Mouse (Mus musculus): ENCODE data around the gene Hcfc1. TPM values are rescaled to one million over a fixed set of nuclear protein-coding genes. Genes with fewer than 3 reads are reported as not detected.

Hcfc1 gene
- polyA plus RNA-seq, 1 experiment from 2014 or later: 61.1 TPM

DNA sequence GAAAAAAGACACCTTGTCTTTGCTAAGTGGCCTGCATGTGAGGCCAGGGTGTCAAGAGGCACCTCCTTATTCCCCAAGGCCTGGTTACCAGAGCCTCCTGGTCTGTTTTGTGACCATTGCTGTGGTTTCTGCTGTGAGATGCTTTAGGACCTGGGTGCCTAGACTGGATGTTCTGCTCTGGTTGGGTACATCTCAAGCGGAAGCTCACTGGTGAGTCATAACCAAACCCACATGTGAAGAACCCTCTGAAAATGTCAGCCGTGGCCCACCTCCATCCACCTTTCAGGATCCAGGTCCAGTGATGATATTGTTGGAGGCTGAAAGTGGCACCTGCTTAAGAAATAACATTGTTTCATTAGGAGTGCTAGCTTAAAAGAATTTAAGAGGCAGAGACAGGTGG, 10.1 kb upstream of the Hcfc1 start:
- no peaks in the 10 kb centered on the region for H3K9me3 ChIP-seq (replicated peaks; ENCODE audit: control insufficient read depth, low read length)
- no peak for ATAC-seq
- 94% methylated on average over 2 of the region's 2 CpGs for WGBS

DNA sequence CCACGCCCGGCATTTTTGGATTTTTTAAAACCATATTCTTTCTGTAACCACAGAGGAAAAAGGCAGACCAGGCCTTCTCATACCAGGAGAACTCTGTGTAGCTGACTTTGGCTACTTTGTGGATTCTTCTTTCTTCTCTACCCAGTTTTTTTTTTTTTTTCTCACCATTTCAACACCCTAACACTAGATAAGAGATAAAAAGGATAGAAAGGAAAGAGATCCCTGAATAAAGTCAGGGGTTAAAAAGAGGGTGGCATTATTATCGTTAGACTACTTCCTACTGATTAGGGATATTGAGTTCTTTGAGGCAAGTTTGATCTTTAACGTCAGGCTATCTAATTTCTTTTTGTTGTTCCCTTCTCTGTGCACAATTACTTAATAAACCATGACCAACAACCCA, 6.6 kb upstream of the Hcfc1 start:
- Histone ChIP-seq H3K27ac (ENCODE audit: low read depth, low read length) (no peak overlapping the region), H3K27me3 (replicated peaks; ENCODE audit: control insufficient read depth, insufficient read depth, low read length) (no peaks in the 10 kb centered on the region), H3K9me3 (replicated peaks; ENCODE audit: control insufficient read depth, low read length) (no peaks in the 10 kb centered on the region), H3K36me3 (ENCODE audit: control insufficient read depth, insufficient read depth, low read length) (no peaks in the 10 kb centered on the region), H3K4me1 (ENCODE audit: control insufficient read depth, insufficient read depth, low read length) (no peaks in the 10 kb centered on the region), H3K9ac (ENCODE audit: low read length) (no peak overlapping the region), H3K4me3 (ENCODE audit: low read depth, low read length) (no peak overlapping the region), H3K4me2 (ENCODE audit: low read length) (no peak overlapping the region)
- WGBS: 74% methylated on average over 4 of the region's 4 CpGs
- no peak for ATAC-seq
- no peak for DNase-seq (ENCODE audit: low spot score)

More for the DNA sequence above, 10.1 kb upstream of the Hcfc1 start:
- Histone ChIP-seq H3K9ac (ENCODE audit: low read length) (no peak overlapping the region), H3K4me1 (ENCODE audit: control insufficient read depth, insufficient read depth, low read length) (no peaks in the 10 kb centered on the region), H3K4me2 (ENCODE audit: low read length) (no peak overlapping the region), H3K4me3 (ENCODE audit: low read depth, low read length) (no peak overlapping the region), H3K27ac (ENCODE audit: low read depth, low read length) (no peak overlapping the region), H3K27me3 (replicated peaks; ENCODE audit: control insufficient read depth, insufficient read depth, low read length) (no peaks in the 10 kb centered on the region), H3K36me3 (ENCODE audit: control insufficient read depth, insufficient read depth, low read length) (no peaks in the 10 kb centered on the region)
- DNase-seq (ENCODE audit: low spot score): no peak

DNA sequence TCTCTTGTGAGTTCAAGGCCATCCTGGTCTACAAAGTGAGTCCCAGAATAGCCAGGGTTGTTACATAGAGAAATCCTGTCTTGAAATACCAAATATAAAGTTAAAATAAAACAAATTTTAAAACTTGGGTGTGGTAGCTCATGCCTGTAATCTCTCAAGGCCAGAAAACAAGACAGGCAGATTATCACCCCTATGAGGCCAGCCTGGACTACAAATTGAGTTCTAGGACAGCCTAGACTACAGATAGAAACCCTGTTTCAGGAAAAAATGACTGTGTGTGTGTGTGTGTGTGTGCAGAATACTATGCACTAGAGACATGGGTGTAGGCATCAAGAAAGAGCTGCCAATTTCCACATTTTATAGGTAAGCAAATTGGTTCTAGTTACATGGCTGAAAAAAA, 4.6 kb upstream of the Hcfc1 start:
- H3K27ac ChIP-seq (ENCODE audit: low read depth, low read length): no peak overlapping the region
- no peaks in the 10 kb centered on the region for H3K4me1 ChIP-seq (ENCODE audit: control insufficient read depth, insufficient read depth, low read length)
- H3K9ac ChIP-seq (ENCODE audit: low read length): no peak overlapping the region
- H3K4me3 ChIP-seq (ENCODE audit: low read depth, low read length): no peak overlapping the region
- ATAC-seq (no peak), DNase-seq (ENCODE audit: low spot score) (no peak)
- no peak overlapping the region for H3K4me2 ChIP-seq (ENCODE audit: low read length)
- no peaks in the 10 kb centered on the region for H3K27me3 ChIP-seq (replicated peaks; ENCODE audit: control insufficient read depth, insufficient read depth, low read length)
- no peaks in the 10 kb centered on the region for H3K36me3 ChIP-seq (ENCODE audit: control insufficient read depth, insufficient read depth, low read length)
- no peaks in the 10 kb centered on the region for H3K9me3 ChIP-seq (replicated peaks; ENCODE audit: control insufficient read depth, low read length)

DNA sequence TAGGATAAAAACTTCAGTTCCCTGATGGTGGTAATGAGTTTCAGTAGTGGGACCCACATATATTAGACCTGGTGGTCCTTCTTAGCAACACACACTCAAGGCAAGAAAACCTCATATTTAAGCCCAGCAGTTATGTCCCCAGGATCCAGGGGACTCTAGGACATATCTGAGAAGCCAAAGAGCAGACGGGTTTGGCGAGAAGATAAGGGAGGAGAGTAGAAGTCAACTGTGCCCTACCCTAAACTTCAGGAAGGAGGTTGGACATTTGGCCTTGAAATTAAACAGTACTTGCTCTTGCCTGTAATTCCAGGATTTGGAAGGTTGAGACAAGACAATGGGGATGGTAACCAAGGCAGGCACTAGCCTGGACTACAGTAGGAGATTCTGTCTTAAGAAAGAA, 3.6 kb upstream of the Hcfc1 start:
- Histone ChIP-seq H3K36me3 (ENCODE audit: control insufficient read depth, insufficient read depth, low read length) (no peaks in the 10 kb centered on the region), H3K4me1 (ENCODE audit: control insufficient read depth, insufficient read depth, low read length) (no peaks in the 10 kb centered on the region), H3K27ac (ENCODE audit: low read depth, low read length) (no peak overlapping the region), H3K27me3 (replicated peaks; ENCODE audit: control insufficient read depth, insufficient read depth, low read length) (no peaks in the 10 kb centered on the region), H3K4me3 (ENCODE audit: low read depth, low read length) (no peak overlapping the region), H3K4me2 (ENCODE audit: low read length) (no peak overlapping the region), H3K9me3 (replicated peaks; ENCODE audit: control insufficient read depth, low read length) (no peaks in the 10 kb centered on the region), H3K9ac (ENCODE audit: low read length) (no peak overlapping the region)
- WGBS: 94% methylated on average over 2 of the region's 2 CpGs
- no peak for DNase-seq (ENCODE audit: low spot score)
- no peak for ATAC-seq

DNA sequence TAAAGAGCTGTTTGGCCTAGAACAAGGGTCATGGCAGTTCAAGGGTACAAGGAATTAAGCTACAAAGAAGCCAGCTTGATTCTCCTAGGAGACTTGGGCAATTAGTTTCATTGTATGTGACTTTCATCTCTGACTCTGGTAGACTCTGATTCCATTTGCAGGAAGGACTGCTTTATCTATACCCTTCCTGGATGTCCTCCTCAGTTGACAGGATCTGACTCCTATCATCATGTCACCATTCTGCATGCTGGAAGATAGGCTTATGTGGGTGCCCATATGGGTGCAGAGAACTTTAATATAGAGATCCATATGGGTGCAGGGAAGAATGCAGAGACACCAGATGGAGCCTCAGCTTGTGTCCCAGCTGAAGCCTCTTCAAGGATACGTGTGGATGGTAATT, 3.0 kb upstream of the Hcfc1 start:
- no peaks in the 10 kb centered on the region for H3K27me3 ChIP-seq (replicated peaks; ENCODE audit: control insufficient read depth, insufficient read depth, low read length)
- ATAC-seq (no peak), DNase-seq (ENCODE audit: low spot score) (no peak)
- H3K9me3 ChIP-seq (replicated peaks; ENCODE audit: control insufficient read depth, low read length): no peaks in the 10 kb centered on the region
- no peak overlapping the region for H3K27ac ChIP-seq (ENCODE audit: low read depth, low read length)
- no peak overlapping the region for H3K4me2 ChIP-seq (ENCODE audit: low read length)
- 0 out of 2 replicates have a peak, but pooled peaks cover under 1% of the 10 kb centered on the region for H3K4me1 ChIP-seq (ENCODE audit: control insufficient read depth, insufficient read depth, low read length)
- H3K9ac ChIP-seq (ENCODE audit: low read length): no peak overlapping the region
- WGBS: 83% methylated on average over 1 of the region's 1 CpGs
- H3K4me3 ChIP-seq (ENCODE audit: low read depth, low read length): no peak overlapping the region
- no peaks in the 10 kb centered on the region for H3K36me3 ChIP-seq (ENCODE audit: control insufficient read depth, insufficient read depth, low read length)

DNA sequence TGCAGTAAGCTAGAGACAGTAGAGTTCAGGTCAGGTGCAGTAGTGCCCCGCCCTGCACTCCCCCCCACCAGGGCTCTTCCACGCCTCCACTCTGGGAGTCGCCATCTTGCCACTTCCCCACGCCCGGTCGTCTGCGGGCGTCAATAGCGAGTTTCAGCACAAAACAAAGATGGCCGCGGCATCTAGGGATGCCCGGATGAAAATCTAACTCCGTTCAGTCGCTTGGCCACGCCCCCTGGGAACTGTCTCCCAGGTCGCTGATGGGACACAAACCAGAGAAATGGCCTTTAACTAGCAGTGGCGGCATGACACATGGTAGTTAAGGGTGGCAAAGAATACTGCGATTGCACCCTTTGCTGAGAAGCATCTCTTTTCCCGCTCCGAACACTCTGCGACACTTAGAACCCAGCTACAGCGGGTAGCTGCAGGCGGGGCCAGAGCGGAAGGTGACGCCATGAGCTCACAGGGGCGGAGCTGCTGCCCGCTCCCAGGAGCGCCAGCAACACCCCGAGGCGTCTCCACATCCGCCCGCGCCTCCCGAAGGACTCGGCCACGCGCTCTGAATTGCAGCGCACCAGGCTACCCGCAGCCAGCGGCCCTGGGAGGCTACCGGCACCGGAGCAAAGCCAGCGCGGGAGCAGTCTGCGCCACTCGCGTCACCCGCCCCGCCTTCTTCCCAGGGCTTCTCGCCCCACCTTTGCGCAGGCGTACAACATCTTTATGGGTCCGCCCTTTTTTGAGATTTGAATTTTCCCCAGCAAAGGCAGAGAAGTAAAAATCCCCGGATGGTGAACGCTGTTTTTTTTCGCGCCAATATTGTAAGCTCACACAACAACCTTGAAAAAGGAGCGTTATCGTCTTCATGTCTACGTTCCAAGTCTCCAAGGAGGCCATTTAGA, 1.3 kb upstream of the Hcfc1 start:
- DNase-seq (ENCODE audit: low spot score) (peak; percentile 96), ATAC-seq (peak; percentile 89)
- Histone ChIP-seq H3K36me3 (ENCODE audit: control insufficient read depth, insufficient read depth, low read length) (no peaks in the 10 kb centered on the region; the same call in 1 of the 2 replicates), H3K27ac (ENCODE audit: low read depth, low read length) (peak overlapping the region; percentile 98), H3K4me3 (ENCODE audit: low read depth, low read length) (peak overlapping the region; percentile 62), H3K9ac (ENCODE audit: low read length) (peak overlapping the region; percentile 63), H3K4me2 (ENCODE audit: low read length) (peak overlapping the region; percentile 66), H3K27me3 (replicated peaks; ENCODE audit: control insufficient read depth, insufficient read depth, low read length) (no peaks in the 10 kb centered on the region), H3K4me1 (ENCODE audit: control insufficient read depth, insufficient read depth, low read length) (peaks cover 11% of the 10 kb centered on the region; the same call in 1 of the 2 replicates), H3K9me3 (replicated peaks; ENCODE audit: control insufficient read depth, low read length) (no peaks in the 10 kb centered on the region)
- 31% methylated on average over 58 of the region's 60 CpGs for WGBS

DNA sequence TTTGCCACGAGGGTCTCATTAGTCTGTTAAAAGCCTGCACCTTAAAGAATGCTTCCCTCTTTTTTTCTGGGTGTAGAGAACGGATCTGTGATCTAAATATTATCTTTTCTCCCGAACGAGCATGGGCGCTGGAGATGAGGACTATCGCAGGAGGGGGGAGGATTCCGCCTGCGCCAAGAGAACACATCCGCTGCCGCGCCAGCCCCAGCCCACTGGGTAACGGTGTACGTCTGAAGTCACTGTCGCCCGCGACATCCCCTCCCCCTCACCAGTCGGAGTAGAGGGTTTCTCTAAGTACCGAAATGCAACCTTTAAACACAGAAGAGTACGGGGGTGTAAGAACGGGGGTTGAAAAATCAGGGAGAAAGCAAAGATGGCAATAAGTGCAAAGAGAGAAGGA, 850 bp downstream of the Hcfc1 start:
- Histone ChIP-seq H3K27me3 (replicated peaks; ENCODE audit: control insufficient read depth, insufficient read depth, low read length) (no peaks in the 10 kb centered on the region), H3K9me3 (replicated peaks; ENCODE audit: control insufficient read depth, low read length) (no peaks in the 10 kb centered on the region), H3K4me3 (ENCODE audit: low read depth, low read length) (peak overlapping the region; percentile 62), H3K9ac (ENCODE audit: low read length) (peak overlapping the region; percentile 63), H3K36me3 (ENCODE audit: control insufficient read depth, insufficient read depth, low read length) (peaks cover 8% of the 10 kb centered on the region; the same call in 1 of the 2 replicates), H3K27ac (ENCODE audit: low read depth, low read length) (0 out of 2 replicates have a peak overlapping the region, but pooled peaks have one; percentile 27), H3K4me2 (ENCODE audit: low read length) (peak overlapping the region; percentile 66), H3K4me1 (ENCODE audit: control insufficient read depth, insufficient read depth, low read length) (peaks cover 11% of the 10 kb centered on the region; the same call in 1 of the 2 replicates)
- no peak for ATAC-seq
- WGBS: 27% methylated on average over 20 of the region's 20 CpGs
- DNase-seq (ENCODE audit: low spot score): peak; percentile 50

DNA sequence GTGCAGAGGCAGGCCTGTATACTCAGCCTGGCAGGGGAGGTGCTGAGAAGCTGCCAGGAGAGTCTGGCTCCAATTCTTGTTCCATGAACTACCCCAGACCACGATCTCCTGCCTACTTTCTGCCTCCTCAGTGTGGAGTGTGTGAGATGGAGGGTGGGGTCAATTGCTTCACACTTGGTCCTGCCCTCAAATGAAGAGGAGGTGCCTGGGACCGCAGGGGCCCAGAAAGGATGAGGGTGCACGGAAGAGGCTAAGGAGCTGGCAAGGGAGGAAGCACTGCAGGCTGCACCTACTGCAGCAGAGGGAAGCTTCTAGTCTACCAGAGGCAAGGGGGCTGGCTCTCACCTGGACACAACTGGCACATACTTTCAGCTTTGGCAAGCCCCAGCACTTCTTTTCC, 1.8 kb downstream of the Hcfc1 start:
- Histone ChIP-seq H3K4me1 (ENCODE audit: control insufficient read depth, insufficient read depth, low read length) (peaks cover 11% of the 10 kb centered on the region; the same call in 1 of the 2 replicates), H3K4me2 (ENCODE audit: low read length) (peak overlapping the region; percentile 66), H3K9me3 (replicated peaks; ENCODE audit: control insufficient read depth, low read length) (no peaks in the 10 kb centered on the region), H3K9ac (ENCODE audit: low read length) (peak overlapping the region; percentile 63), H3K27ac (ENCODE audit: low read depth, low read length) (no peak overlapping the region), H3K4me3 (ENCODE audit: low read depth, low read length) (peak overlapping the region; percentile 62), H3K36me3 (ENCODE audit: control insufficient read depth, insufficient read depth, low read length) (peaks cover 9% of the 10 kb centered on the region; the same call in 1 of the 2 replicates), H3K27me3 (replicated peaks; ENCODE audit: control insufficient read depth, insufficient read depth, low read length) (no peaks in the 10 kb centered on the region)
- WGBS: 49% methylated on average over 3 of the region's 3 CpGs
- DNase-seq (ENCODE audit: low spot score) (no peak), ATAC-seq (no peak)

DNA sequence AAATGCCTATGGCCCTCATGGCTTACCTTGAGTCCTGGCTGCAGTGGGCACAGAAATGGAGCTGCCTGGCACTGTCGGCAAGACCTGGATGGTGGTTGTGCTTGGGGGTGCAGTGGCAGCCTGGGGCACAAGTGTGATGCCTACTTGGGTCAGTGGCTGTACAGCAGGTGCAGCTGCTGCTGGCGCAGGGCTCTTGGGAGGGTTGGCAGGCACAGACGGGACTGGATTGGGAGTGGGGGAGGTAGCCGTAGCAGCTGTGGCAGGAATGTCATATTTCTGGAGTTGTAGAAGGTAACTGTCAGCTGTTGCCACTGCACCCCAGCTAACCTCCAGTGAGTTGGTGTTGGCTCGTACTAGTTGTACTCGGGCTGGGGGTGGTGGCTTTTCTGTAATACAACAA, 11.2 kb downstream of the Hcfc1 start:
- Histone ChIP-seq H3K4me2 (ENCODE audit: low read length) (no peak overlapping the region), H3K9me3 (replicated peaks; ENCODE audit: control insufficient read depth, low read length) (no peaks in the 10 kb centered on the region), H3K36me3 (ENCODE audit: control insufficient read depth, insufficient read depth, low read length) (peaks cover 91% of the 10 kb centered on the region), H3K4me3 (ENCODE audit: low read depth, low read length) (no peak overlapping the region), H3K4me1 (ENCODE audit: control insufficient read depth, insufficient read depth, low read length) (no peaks in the 10 kb centered on the region), H3K27ac (ENCODE audit: low read depth, low read length) (no peak overlapping the region), H3K27me3 (replicated peaks; ENCODE audit: control insufficient read depth, insufficient read depth, low read length) (no peaks in the 10 kb centered on the region), H3K9ac (ENCODE audit: low read length) (no peak overlapping the region)
- 94% methylated on average over 6 of the region's 6 CpGs for WGBS
- DNase-seq (ENCODE audit: low spot score): no peak
- ATAC-seq: no peak

All from forebrain, embryonic 14.5 days (tissue).